8 mouse cellular contexts compared by ENCODE assay signal in the genomic region with DNA sequence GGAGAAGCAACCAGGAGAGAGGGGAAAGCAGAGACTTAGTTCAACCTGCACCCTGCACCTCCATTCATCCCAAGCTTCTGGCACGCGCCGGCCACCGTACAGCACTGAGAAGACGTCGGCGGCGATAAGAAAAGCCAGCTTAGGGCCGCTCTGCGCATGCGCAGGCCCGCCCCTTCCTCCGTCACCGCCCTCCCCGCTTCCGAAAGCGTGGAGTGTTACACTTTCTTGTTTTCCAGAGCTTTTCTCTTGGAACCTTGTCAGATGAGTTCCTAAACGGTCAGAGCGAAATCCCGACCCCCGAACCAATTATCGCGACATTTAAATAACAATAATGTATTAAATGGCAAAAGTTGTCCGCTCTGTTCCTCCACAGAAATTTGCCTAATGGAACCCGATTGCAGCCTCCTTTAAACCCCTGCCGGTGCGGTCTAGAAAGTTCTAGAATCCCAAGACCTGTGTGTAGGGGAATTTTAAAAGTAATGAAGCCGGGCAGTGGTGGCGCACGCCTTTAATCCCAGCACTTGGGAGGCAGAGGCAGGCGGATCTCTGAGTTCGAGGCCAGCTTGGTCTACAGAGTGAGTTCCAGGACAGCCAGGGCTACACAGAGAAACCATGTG. TPM values are rescaled to one million over a fixed set of nuclear protein-coding genes. Genes with fewer than 3 reads are reported as not detected.
DNase-seq lines count a peak whose midpoint lies in the region; ATAC-seq and TF ChIP-seq lines count a peak whose summit lies in the region.

A gene (minus strand): TSS at position 116 of the 617 bp plus-strand sequence.

- peak; percentile 92 for ATAC-seq in embryonic facial prominence, embryonic 15.5 days (ENCODE audit: insufficient number of reproducible peaks, low FRiP score, low TSS enrichment, low read depth)
- ATAC-seq in limb, embryonic 14.5 days (ENCODE audit: low FRiP score, low read depth), result peak; percentile 92
- ATAC-seq in midbrain, postnatal 0 days (ENCODE audit: low FRiP score), result peak; percentile 91

- DNase-seq in 416B (ENCODE audit: low read depth), result peak; percentile 94
- peak; percentile 92 for DNase-seq in heart, adult 8-10 months (ENCODE audit: low spot score)
- peak; percentile 95 for DNase-seq in kidney, adult 9 months
- DNase-seq in limb, embryonic 14.5 days (ENCODE audit: low spot score), result peak; percentile 96
- DNase-seq in midbrain, postnatal 0 days (ENCODE audit: low spot score), result peak; percentile 97
- DNase-seq in spleen, postnatal 14 days (ENCODE audit: low spot score in 2 of 2), result peak; percentile 87 to 92

- H3K9ac ChIP-seq in embryonic facial prominence, embryonic 15.5 days, result peak within 1 kb of the TSS; percentile 74
- peak within 1 kb of the TSS; percentile 69 for H3K9ac ChIP-seq in limb, embryonic 14.5 days (ENCODE audit: low read depth, low read length, severe bottlenecking)
- H3K9ac ChIP-seq in midbrain, postnatal 0 days (replicated peaks; ENCODE audit: low read length, poor library complexity, severe bottlenecking), result peak within 1 kb of the TSS; percentile 87

- peak within 1 kb of the TSS; percentile 92 for H3K4me3 ChIP-seq in bone marrow, adult 2 months (replicated peaks; ENCODE audit: control insufficient read depth, low read depth, low read length)
- peak within 1 kb of the TSS; percentile 72 for H3K4me3 ChIP-seq in embryonic facial prominence, embryonic 15.5 days (replicated peaks)
- peak within 1 kb of the TSS; percentile 60 for H3K4me3 ChIP-seq in limb, embryonic 14.5 days (replicated peaks; ENCODE audit: low read length)
- H3K4me3 ChIP-seq in midbrain, postnatal 0 days (ENCODE audit: low read depth, low read length), result peak within 1 kb of the TSS; percentile 70

- H3K27me3 ChIP-seq in embryonic facial prominence, embryonic 15.5 days, result no peaks in the 10 kb centered on the region
- H3K27me3 ChIP-seq in limb, embryonic 14.5 days (ENCODE audit: control insufficient read depth, insufficient read depth, low read length), result no peaks in the 10 kb centered on the region
- no peaks in the 10 kb centered on the region for H3K27me3 ChIP-seq in midbrain, postnatal 0 days (ENCODE audit: insufficient read depth, low read length)

- WGBS in bone marrow, adult 2 months, result 3% methylated on average over 32 of the region's 32 CpGs
- WGBS in embryonic facial prominence, embryonic 15.5 days, result 7% methylated on average over 32 of the region's 32 CpGs
- 8% methylated on average over 32 of the region's 32 CpGs for WGBS in limb, embryonic 14.5 days
- 8% methylated on average over 28 of the region's 32 CpGs for WGBS in midbrain, postnatal 0 days

- no peaks in the 10 kb centered on the region for H3K9me3 ChIP-seq in embryonic facial prominence, embryonic 15.5 days (replicated peaks)
- no peaks in the 10 kb centered on the region for H3K9me3 ChIP-seq in limb, embryonic 14.5 days (ENCODE audit: control insufficient read depth, low read length)
- H3K9me3 ChIP-seq in midbrain, postnatal 0 days (ENCODE audit: low read length), result no peaks in the 10 kb centered on the region

- H3K36me3 ChIP-seq in embryonic facial prominence, embryonic 15.5 days, result peaks cover 7% of the 10 kb centered on the region; the same call in 1 of the 2 replicates
- H3K36me3 ChIP-seq in limb, embryonic 14.5 days (ENCODE audit: control insufficient read depth, insufficient read depth, low read length), result peaks cover 11% of the 10 kb centered on the region
- no peaks in the 10 kb centered on the region for H3K36me3 ChIP-seq in midbrain, postnatal 0 days (ENCODE audit: insufficient read depth, low read length)

- no peaks in the 10 kb centered on the region; the same call in 1 of the 2 replicates for H3K4me1 ChIP-seq in bone marrow, adult 2 months (ENCODE audit: control insufficient read depth, insufficient read depth, low read length)
- H3K4me1 ChIP-seq in embryonic facial prominence, embryonic 15.5 days, result peaks cover 10% of the 10 kb centered on the region
- peaks cover 6% of the 10 kb centered on the region; the same call in 1 of the 2 replicates for H3K4me1 ChIP-seq in limb, embryonic 14.5 days (ENCODE audit: control insufficient read depth, insufficient read depth, low read length)
- H3K4me1 ChIP-seq in midbrain, postnatal 0 days (ENCODE audit: insufficient read depth, low read length), result 0 out of 2 replicates have a peak, but pooled peaks cover 3% of the 10 kb centered on the region

- peak within 1 kb of the TSS; percentile 68 for H3K4me2 ChIP-seq in embryonic facial prominence, embryonic 15.5 days (replicated peaks)
- peak within 1 kb of the TSS; percentile 54 for H3K4me2 ChIP-seq in limb, embryonic 14.5 days (replicated peaks; ENCODE audit: low read depth, low read length, severe bottlenecking)
- H3K4me2 ChIP-seq in midbrain, postnatal 0 days (ENCODE audit: low read depth, low read length, poor library complexity, severe bottlenecking), result peak within 1 kb of the TSS; percentile 64

- TF ChIP-seq CTCF in bone marrow, adult 2 months (IDR thresholded peaks at IDR 0.05; ENCODE audit: control insufficient read depth, insufficient read depth, low read length), result no peak
- TF ChIP-seq CTCF in midbrain, postnatal 0 days (IDR thresholded peaks at IDR 0.05), result no peak

- H3K27ac ChIP-seq in bone marrow, adult 2 months (ENCODE audit: control insufficient read depth, insufficient read depth, low read depth, low read length, poor library complexity), result peak within 1 kb of the TSS; percentile 66
- peak within 1 kb of the TSS; percentile 85 for H3K27ac ChIP-seq in embryonic facial prominence, embryonic 15.5 days (replicated peaks)
- H3K27ac ChIP-seq in limb, embryonic 14.5 days (replicated peaks; ENCODE audit: low read depth, low read length), result peak within 1 kb of the TSS; percentile 53
- H3K27ac ChIP-seq in midbrain, postnatal 0 days (ENCODE audit: low read depth, low read length), result peak within 1 kb of the TSS; percentile 85

- TF ChIP-seq POLR2A in bone marrow, adult 2 months (IDR thresholded peaks at IDR 0.05; ENCODE audit: borderline replicate concordance, control insufficient read depth, low read depth, low read length), result peak; percentile 55; the same call in 1 of the 2 replicates
- TF ChIP-seq POLR2A in limb, embryonic 14.5 days (IDR thresholded peaks at IDR 0.05; ENCODE audit: borderline replicate concordance, extremely low read depth, insufficient read depth, insufficient read length), result no peak

RNA-seq across cellular contexts. Expression of the gene that starts here (rescaled TPM):
- 8.6 and 13.7 TPM in 2 replicates for polyA plus RNA-seq in bone marrow, adult 2 months (2011; ENCODE audit: insufficient read depth, insufficient read length, low replicate concordance, missing spikeins)
- 23.7 and 24.7 TPM in 2 replicates for polyA plus RNA-seq in embryonic facial prominence, embryonic 15.5 days (2015; fragmentation: Nextera tagmentation; extraction: Ambion mirVana)
- total RNA-seq in heart, adult 8-10 months (2022), result 1 to 10 TPM; 6.7 to 7.9 (median 7.2) TPM
- polyA plus RNA-seq in limb, embryonic 14.5 days (2012; rRNA removed), result 29.6 and 34.0 TPM in 2 replicates
- polyA plus RNA-seq in limb, embryonic 14.5 days (2014; fragmentation: Nextera tagmentation; extraction: Ambion mirVana), result 29.4 and 35.4 TPM in 2 replicates
- total RNA-seq in midbrain, postnatal 0 days (2014; rRNA removed), result 25.9 and 41.1 TPM in 2 replicates
- 9.3 and 11.9 TPM in 2 replicates for polyA plus RNA-seq in midbrain, postnatal 0 days (2015; fragmentation: Nextera tagmentation; extraction: Ambion mirVana)

Comparison
In these comparisons a context has a peak if more than half of its experiments do, and no peak if none do; other contexts are left out.
1. Peak in every context shown above with its lines: DNase-seq, ATAC-seq, H3K4me3 ChIP-seq and H3K27ac ChIP-seq.